Mouse (Mus musculus) thymus, adult 2 months (tissue): Measurements from ENCODE around the gene Mylip. TPM values are rescaled to one million over a fixed set of nuclear protein-coding genes. Genes with fewer than 3 reads are reported as not detected.

Experiments used
- DNase-seq: peaks from one replicate; pipeline ENCODE4 v3.0.0; 2021
- H3K27ac ChIP-seq: fragments of 200-500 bp; 2 replicates; pipeline ENCODE4 v1.5.1; 2012; ENCODE audit warnings: low read length, control low read depth; ENCODE audit not compliant: control insufficient read depth, insufficient read depth
- H3K27me3 ChIP-seq: fragments of 200-500 bp; 2 replicates; pipeline ENCODE4 v1.6.1; 2012; ENCODE audit warnings: mild to moderate bottlenecking, low read length, moderate library complexity, mixed read lengths; ENCODE audit not compliant: control insufficient read depth, insufficient read depth
- H3K36me3 ChIP-seq: fragments of 200-500 bp; 2 replicates; pipeline ENCODE4 v1.6.1; 2012; ENCODE audit warnings: mild to moderate bottlenecking, low read length, moderate library complexity; ENCODE audit not compliant: control insufficient read depth, insufficient read depth
- H3K4me1 ChIP-seq: fragments of 200-500 bp; replicated peaks from 2 replicates; pipeline ENCODE4 v1.6.1; 2012; ENCODE audit warnings: low read length; ENCODE audit not compliant: control insufficient read depth, insufficient read depth
- H3K4me3 ChIP-seq: fragments of 200-500 bp; 2 replicates; pipeline ENCODE4 v1.5.1; 2012; ENCODE audit warnings: mild to moderate bottlenecking, low read length, control low read depth, moderate library complexity; ENCODE audit not compliant: control insufficient read depth, insufficient read depth
- CTCF ChIP-seq: fragments of 200-500 bp; IDR thresholded peaks from 2 replicates; pipeline ENCODE4 v1.5.1; 2012; ENCODE audit warnings: mild to moderate bottlenecking, control low read depth, low read length, moderate library complexity, borderline replicate concordance; ENCODE audit not compliant: control insufficient read depth, poor library complexity, insufficient read depth; ENCODE audit errors: extremely low read depth
- POLR2A ChIP-seq: fragments of 200-500 bp; IDR thresholded peaks from 2 replicates; pipeline ENCODE4 v1.6.1; 2012; ENCODE audit warnings: mild to moderate bottlenecking, low read length, control low read depth, moderate library complexity; ENCODE audit not compliant: control insufficient read depth, poor library complexity, insufficient read depth; ENCODE audit errors: extremely low read depth
- WGBS: fragments of 180-500 bp; shearing (Covaris S2); methylation state at CpG from one replicate; pipeline ENCODE4 v1.1.7; 2018; 5-methylcytosine and 5-hydroxymethylcytosine counted together
- polyA plus RNA-seq: library from polyadenylated mRNA; depleted of rRNA; stranded (reverse); fragments of >200 nt; gene quantifications from 2 replicates; pipeline ENCODE4 v1.2.3, GENCODE M21; 2012

Gene Mylip
- polyA plus RNA-seq, 1 experiment = 54.0 TPM

DNA sequence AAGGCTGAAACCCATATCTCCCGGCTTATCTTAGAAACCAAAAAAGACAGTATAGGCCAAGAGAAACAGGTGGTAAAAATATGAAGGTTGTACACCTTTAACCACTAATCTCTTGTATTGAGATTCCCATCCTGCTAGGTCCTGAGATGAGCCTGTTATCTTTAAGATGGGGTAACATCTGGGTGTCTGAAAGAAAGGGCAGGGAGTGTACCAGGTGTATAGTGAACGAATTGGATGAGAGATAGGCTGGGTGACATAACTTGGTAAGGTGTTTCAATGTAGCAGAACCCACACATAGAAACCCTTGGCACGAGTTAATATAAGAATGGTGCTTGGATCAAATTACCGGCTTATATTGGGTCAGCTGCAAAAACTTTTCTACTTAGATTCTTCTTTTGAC, 653 bp upstream of the Mylip start:
- no peak for TF ChIP-seq CTCF
- TF ChIP-seq POLR2A = no peak
- WGBS = 39% methylated on average over 4 of the region's 4 CpGs

DNA sequence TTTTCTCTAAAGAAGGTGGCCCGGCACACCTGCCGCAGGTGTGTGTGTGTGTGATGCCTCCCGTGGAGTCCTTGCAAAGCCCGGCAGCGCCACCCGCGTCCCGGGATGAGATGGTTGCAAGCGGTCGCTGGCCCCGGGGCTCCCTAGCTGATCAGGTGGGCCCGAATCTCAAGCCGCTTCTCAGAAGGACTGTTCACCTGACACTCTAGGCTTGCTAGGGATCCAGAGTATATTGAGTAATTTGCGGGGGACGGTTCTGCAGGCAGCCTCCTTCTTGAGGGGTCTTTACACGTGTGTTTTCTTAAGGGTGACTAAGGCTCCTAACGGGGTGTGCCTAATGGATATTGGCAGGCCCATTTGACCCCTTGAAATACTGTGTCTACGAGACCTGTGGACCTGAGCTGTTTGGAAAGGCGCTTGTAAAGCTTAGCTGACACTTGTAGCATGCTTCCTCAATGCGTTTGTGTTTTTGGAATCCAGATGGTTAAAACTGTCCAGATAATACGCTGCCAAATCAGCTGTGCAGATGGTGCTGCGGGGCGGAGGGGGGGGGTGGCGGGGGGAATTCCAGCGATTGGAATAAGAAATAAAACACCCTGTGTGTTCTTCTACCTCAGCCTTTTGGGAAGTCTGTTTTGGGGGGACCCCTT, 895 bp downstream of the Mylip start:
- H3K4me1 ChIP-seq = peaks cover 9% of the 10 kb centered on the region
- TF ChIP-seq POLR2A (no peak), CTCF (no peak)
- peak; percentile 66 for DNase-seq
- peak overlapping the region; percentile 82 for H3K4me3 ChIP-seq
- no peaks in the 10 kb centered on the region for H3K27me3 ChIP-seq
- H3K36me3 ChIP-seq = peaks cover 26% of the 10 kb centered on the region
- WGBS = 0% methylated on average over 25 of the region's 25 CpGs
- peak overlapping the region; percentile 86 for H3K27ac ChIP-seq

More for the DNA sequence above, 653 bp upstream of the Mylip start:
- Histone ChIP-seq H3K27me3 (no peaks in the 10 kb centered on the region), H3K4me1 (peaks cover 9% of the 10 kb centered on the region), H3K4me3 (no peak overlapping the region), H3K36me3 (peaks cover 15% of the 10 kb centered on the region), H3K27ac (no peak overlapping the region)
- DNase-seq = no peak

DNA sequence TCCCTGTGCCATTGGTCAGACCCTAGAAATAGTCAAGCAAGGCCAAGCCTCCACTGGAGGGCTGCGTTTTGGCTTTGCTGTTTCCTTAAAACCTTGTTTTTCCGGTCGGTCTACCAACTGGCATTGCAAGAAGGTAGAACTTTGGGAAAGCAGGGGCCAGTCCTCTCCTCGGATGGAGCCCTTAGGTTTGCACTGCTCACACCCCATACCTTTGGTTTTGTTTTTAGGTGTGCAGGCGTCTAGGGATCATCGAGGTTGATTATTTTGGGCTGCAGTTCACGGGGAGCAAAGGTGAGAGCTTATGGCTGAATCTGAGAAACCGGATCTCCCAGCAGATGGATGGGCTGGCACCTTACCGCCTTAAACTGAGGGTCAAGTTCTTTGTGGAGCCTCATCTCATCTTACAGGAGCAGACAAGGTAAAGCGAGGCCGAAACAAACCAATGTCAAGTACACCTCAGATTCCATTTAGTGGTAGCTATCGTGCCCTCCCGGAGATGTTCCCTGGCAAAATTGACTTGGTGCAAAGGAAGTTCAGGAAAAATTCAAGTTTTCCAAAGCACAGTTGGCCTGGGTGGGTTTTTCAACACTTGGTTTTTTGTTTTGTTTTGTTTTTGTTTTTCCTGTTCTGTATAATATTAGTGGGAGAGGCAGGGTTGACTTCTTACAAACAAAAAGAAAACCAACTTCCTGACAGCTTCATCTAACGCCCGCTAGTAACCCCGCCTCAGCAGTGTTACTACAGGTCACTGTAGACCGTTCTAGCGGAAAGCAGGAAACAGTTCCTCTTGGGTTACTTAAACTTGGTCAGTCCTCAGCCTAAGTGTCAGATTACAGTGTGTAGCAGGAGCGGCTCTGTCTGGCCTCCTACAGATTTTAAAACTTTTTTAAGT, 1.7 kb downstream of the Mylip start:
- peak overlapping the region; percentile 82 for H3K4me3 ChIP-seq
- DNase-seq = peak; percentile 76
- H3K4me1 ChIP-seq = peaks cover 14% of the 10 kb centered on the region
- no peak for TF ChIP-seq CTCF
- no peak for TF ChIP-seq POLR2A
- 1% methylated on average over 19 of the region's 19 CpGs for WGBS
- peaks cover 34% of the 10 kb centered on the region for H3K36me3 ChIP-seq
- H3K27me3 ChIP-seq = no peaks in the 10 kb centered on the region
- peak overlapping the region; percentile 86 for H3K27ac ChIP-seq

DNA sequence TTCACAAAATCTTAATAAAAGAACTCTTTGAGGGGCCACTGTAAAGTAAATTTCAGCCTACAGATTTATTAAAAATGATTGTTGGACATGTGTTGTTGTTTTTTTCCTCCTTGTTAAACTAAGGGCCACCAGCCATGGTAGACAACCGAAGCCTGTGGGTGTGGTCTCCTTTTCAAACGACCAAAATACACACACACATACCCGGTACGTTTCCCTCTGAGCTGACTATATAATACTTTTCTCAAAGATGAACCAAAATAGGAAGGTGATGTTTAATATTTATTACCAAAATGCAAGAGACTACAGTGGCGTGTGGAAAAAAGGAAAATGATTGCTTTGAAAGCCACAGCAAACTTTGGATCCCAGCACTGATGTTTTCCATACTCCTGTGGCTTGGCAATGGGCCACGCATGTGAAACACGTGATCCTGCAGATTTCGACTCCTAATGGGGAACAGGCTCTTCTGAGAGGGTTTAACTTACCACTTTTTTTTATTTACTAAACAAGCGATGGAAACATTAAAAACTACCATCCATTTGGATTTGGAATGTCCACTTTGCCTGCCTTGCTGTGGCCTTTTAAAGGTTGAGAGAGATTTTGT, 2.4 kb downstream of the Mylip start:
- no peak for DNase-seq
- no peak overlapping the region; the same call in 1 of the 2 replicates for H3K27ac ChIP-seq
- no peak for TF ChIP-seq CTCF
- TF ChIP-seq POLR2A = no peak
- WGBS = 9% methylated on average over 9 of the region's 9 CpGs
- peaks cover 16% of the 10 kb centered on the region for H3K4me1 ChIP-seq
- 0 out of 2 replicates have a peak overlapping the region, but pooled peaks have one; percentile 6 for H3K4me3 ChIP-seq
- H3K27me3 ChIP-seq = no peaks in the 10 kb centered on the region
- H3K36me3 ChIP-seq = peaks cover 36% of the 10 kb centered on the region

DNA sequence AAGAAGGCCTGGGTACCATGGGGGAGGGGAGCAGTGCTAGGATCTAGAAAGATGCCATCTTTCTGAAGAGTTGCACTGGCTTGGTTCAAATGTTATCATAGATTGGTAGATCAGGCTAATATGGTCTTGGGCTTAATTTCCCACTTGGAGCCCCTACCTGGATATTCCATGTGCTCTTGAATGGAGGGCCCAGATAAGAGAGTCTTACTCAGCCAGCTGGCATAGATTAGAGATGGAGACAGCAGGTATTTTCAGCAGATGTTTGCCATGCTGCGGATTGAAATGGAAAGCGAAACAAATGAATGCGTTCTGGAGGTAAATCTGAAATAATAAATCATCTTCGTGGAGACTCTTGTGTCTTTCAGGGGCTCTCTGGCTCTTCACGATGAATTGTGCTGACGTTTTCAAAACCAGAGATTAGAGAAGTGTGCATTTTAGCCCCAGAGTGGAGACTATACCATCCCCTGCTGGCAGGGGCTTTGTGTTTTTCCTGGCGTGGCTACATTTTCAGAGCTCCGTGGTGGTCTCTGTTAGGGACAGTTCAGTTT, 4.8 kb downstream of the Mylip start:
- 69% methylated on average over 8 of the region's 8 CpGs for WGBS

DNA sequence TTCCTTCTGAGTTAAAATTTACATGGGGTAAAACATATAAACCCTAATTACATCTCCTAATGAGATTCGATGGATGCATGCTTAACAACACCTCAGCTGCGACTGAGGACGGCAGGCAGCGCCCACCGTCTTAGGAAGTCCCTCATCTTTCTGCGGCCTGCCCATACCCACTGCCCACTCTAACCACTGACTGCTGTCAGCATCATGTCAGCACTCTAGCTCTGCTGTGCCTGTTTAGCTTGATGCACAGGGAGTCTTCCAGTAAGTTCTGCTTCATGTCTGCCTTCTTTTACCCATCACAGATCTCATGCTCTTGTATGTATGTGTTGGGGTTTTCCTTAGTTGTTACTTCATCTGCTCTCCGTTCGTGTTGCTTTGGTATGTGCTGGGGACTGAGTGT, 7.2 kb downstream of the Mylip start:
- H3K4me1 ChIP-seq = peaks cover 20% of the 10 kb centered on the region
- no peak overlapping the region for H3K27ac ChIP-seq
- no peaks in the 10 kb centered on the region for H3K27me3 ChIP-seq
- WGBS = 94% methylated on average over 8 of the region's 8 CpGs
- TF ChIP-seq POLR2A (no peak), CTCF (no peak)
- no peak overlapping the region for H3K4me3 ChIP-seq
- H3K36me3 ChIP-seq = peaks cover 36% of the 10 kb centered on the region
- DNase-seq = no peak

More for the DNA sequence above, 4.8 kb downstream of the Mylip start:
- Histone ChIP-seq H3K4me3 (no peak overlapping the region), H3K4me1 (peaks cover 20% of the 10 kb centered on the region), H3K36me3 (peaks cover 36% of the 10 kb centered on the region), H3K27ac (no peak overlapping the region), H3K27me3 (no peaks in the 10 kb centered on the region)
- TF ChIP-seq CTCF = no peak
- TF ChIP-seq POLR2A = no peak
- no peak for DNase-seq
